Mouse (Mus musculus): ENCODE results near the gene Tmeff2. TPM values are rescaled to one million over a fixed set of nuclear protein-coding genes. Genes with fewer than 3 reads are reported as not detected.

Tmeff2 gene
- polyA plus RNA-seq (2014; fragmentation: Illumina TruSeq; extraction: RNeasy Lipid Tissue Mini Kit (QIAGEN cat#74804); ENCODE audit: low replicate concordance) = 0.78 TPM

GRCm38 (mm10) chr1:50900386-50900785, at the start of gene Tmeff2:
Gene Tmeff2, plus strand, starts transcription at chr1:50900647.

Data from small intestine, adult 10 weeks (tissue).